Mouse (Mus musculus): ENCODE measurements around the gene Esp36. TPM values are rescaled to one million over a fixed set of nuclear protein-coding genes. Genes with fewer than 3 reads are reported as not detected.
"Not testable (repeated sequence)": the region's sequence is repeated elsewhere in the genome, so short reads cannot be mapped to it uniquely, and the experiment has no call there.

The Esp36 gene
- not detected in 2 replicates for polyA plus RNA-seq (2011; ENCODE audit: insufficient read length, low read depth, missing spikeins)

- TF ChIP-seq CTCF (IDR thresholded peaks at IDR 0.05; ENCODE audit: borderline replicate concordance, insufficient read depth, low read length) (no peak), POLR2A (IDR thresholded peaks at IDR 0.05; ENCODE audit: low read depth, low read length) (no peak)
- Histone ChIP-seq H3K4me1 (ENCODE audit: control insufficient read depth, insufficient read depth, low read length) (no peaks in the 10 kb centered on the region), H3K4me3 (ENCODE audit: insufficient read depth, low read length) (no peak within 1 kb of the TSS), H3K27ac (ENCODE audit: insufficient read depth, low read length) (no peak within 1 kb of the TSS)
Measured at GRCm38 (mm10) chr17:38420085-38420484, at the start of gene Esp36. Esp36 (minus strand) TSS chr17:38420185.

GRCm38 (mm10) chr17:38456206-38456605 lies 36.2 kb upstream of the Esp36 start:
- H3K27ac ChIP-seq (ENCODE audit: insufficient read depth, low read length); H3K4me3 ChIP-seq (ENCODE audit: insufficient read depth, low read length); H3K4me1 ChIP-seq (ENCODE audit: control insufficient read depth, insufficient read depth, low read length): not testable (repeated sequence)

GRCm38 (mm10) chr17:38450688-38451087 lies 30.7 kb upstream of the Esp36 start:
- Histone ChIP-seq H3K4me1 (ENCODE audit: control insufficient read depth, insufficient read depth, low read length) (no peaks in the 10 kb centered on the region), H3K4me3 (ENCODE audit: insufficient read depth, low read length) (no peak overlapping the region), H3K27ac (ENCODE audit: insufficient read depth, low read length) (no peak overlapping the region)
- no peak for TF ChIP-seq CTCF (IDR thresholded peaks at IDR 0.05; ENCODE audit: borderline replicate concordance, insufficient read depth, low read length)
- TF ChIP-seq POLR2A (IDR thresholded peaks at IDR 0.05; ENCODE audit: low read depth, low read length), result no peak

GRCm38 (mm10) chr17:38406135-38406534 lies 13.8 kb downstream of the Esp36 start:
- Histone ChIP-seq H3K4me3 (ENCODE audit: insufficient read depth, low read length) (no peak overlapping the region), H3K27ac (ENCODE audit: insufficient read depth, low read length) (no peak overlapping the region), H3K4me1 (ENCODE audit: control insufficient read depth, insufficient read depth, low read length) (no peaks in the 10 kb centered on the region)
- TF ChIP-seq CTCF (IDR thresholded peaks at IDR 0.05; ENCODE audit: borderline replicate concordance, insufficient read depth, low read length) (no peak), POLR2A (IDR thresholded peaks at IDR 0.05; ENCODE audit: low read depth, low read length) (no peak)

- no peaks in the 10 kb centered on the region for H3K4me1 ChIP-seq (ENCODE audit: control insufficient read depth, insufficient read depth, low read length)
- no peak overlapping the region for H3K27ac ChIP-seq (ENCODE audit: insufficient read depth, low read length)
- H3K4me3 ChIP-seq (ENCODE audit: insufficient read depth, low read length), result no peak overlapping the region
- TF ChIP-seq POLR2A (IDR thresholded peaks at IDR 0.05; ENCODE audit: low read depth, low read length), result no peak
- TF ChIP-seq CTCF (IDR thresholded peaks at IDR 0.05; ENCODE audit: borderline replicate concordance, insufficient read depth, low read length), result no peak
Measured at GRCm38 (mm10) chr17:38391821-38392220, 28.2 kb downstream of the Esp36 start.

Other genes starting within 250 kb of the Esp36 start
- gene Olfr134, start 248.8 kb downstream of the Esp36 start, polyA plus RNA-seq (2011; ENCODE audit: insufficient read length, low read depth, missing spikeins), result not detected in 2 replicates
- not detected in 2 replicates for gene Olfr135, start 215.8 kb downstream of the Esp36 start, polyA plus RNA-seq (2011; ENCODE audit: insufficient read length, low read depth, missing spikeins)
- gene Olfr138, start 159.2 kb downstream of the Esp36 start, polyA plus RNA-seq (2011; ENCODE audit: insufficient read length, low read depth, missing spikeins), result not detected in 2 replicates
- gene Olfr137, start 112.6 kb downstream of the Esp36 start, polyA plus RNA-seq (2011; ENCODE audit: insufficient read length, low read depth, missing spikeins), result not detected in 2 replicates
- gene Olfr136, start 90.4 kb downstream of the Esp36 start, polyA plus RNA-seq (2011; ENCODE audit: insufficient read length, low read depth, missing spikeins), result not detected in 2 replicates
- gene Esp34, start 134.0 kb upstream of the Esp36 start, polyA plus RNA-seq (2011; ENCODE audit: insufficient read length, low read depth, missing spikeins), result not detected in 2 replicates
- not detected in 2 replicates for gene Esp31, start 219.3 kb upstream of the Esp36 start, polyA plus RNA-seq (2011; ENCODE audit: insufficient read length, low read depth, missing spikeins)

All from embryonic fibroblast, embryonic 13.5 days (primary cell).